Mouse (Mus musculus) stomach, postnatal 0 days (tissue): ENCODE results near the gene E2f6.

Experiments
- CTCF ChIP-seq: IDR thresholded peaks from 2 replicates; pipeline ENCODE4 v1.5.1; 2016; ENCODE audit warnings: antibody characterized with exemption, low read depth, mild to moderate bottlenecking, moderate library complexity
- EP300 ChIP-seq: optimal IDR thresholded peaks from 2 replicates; pipeline ENCODE3; 2016; ENCODE audit warnings: antibody characterized with exemption

DNA sequence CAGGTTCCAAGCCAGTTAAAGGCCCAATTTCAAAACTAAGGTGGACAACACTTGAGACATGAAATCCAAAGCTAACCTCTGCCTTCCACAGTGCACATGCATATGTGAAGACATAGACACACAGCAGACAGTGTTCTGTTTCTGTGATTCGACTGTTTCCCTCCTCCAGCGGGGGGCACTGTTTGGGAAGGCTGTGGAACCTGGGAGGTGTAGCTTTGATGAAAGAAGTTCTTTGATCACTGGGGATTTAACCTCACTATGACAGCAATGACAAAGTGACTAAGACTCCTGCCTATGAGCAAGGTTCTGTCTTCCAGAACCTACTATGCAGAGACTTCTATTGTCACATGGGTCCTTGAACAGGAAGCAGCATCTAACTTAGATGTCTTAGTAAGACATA, 19.0 kb downstream of the E2f6 start:
- peak; percentile 64 for TF ChIP-seq CTCF
- no peak for TF ChIP-seq EP300
